Mouse (Mus musculus): ENCODE results near the gene Olfr623. TPM values are rescaled to one million over a fixed set of nuclear protein-coding genes. Genes with fewer than 3 reads are reported as not detected.

Gene Olfr623
- not detected in 2 replicates for polyA plus RNA-seq (2021; fragmentation: Nextera tagmentation)
- long read RNA-seq, experiment 1: 0 reads
- long read RNA-seq, experiment 2: 0 reads

GRCm38 (mm10) chr7:103663598-103663997 is at the start of gene Olfr623:
Gene Olfr623, minus strand, starts transcription at chr7:103663698.

GRCm38 (mm10) chr7:103682420-103682819 is 18.9 kb upstream of the Olfr623 start, which contains the start of gene Olfr625-ps1:
Gene Olfr625-ps1, plus strand, starts transcription at chr7:103682720.

GRCm38 (mm10) chr7:103671091-103671490 is 7.6 kb upstream of the Olfr623 start, which contains the start of gene Olfr624:
Gene Olfr624, minus strand, starts transcription at chr7:103671191.

GRCm38 (mm10) chr7:103642602-103643001 is 20.9 kb downstream of the Olfr623 start, which contains the start of gene Olfr622:
Gene Olfr622, minus strand, starts transcription at chr7:103642702.

GRCm38 (mm10) chr7:103612434-103612833 is 51.1 kb downstream of the Olfr623 start, which contains the start of gene Olfr620:
Gene Olfr620, minus strand, starts transcription at chr7:103612534.

Other genes starting within 250 kb of the Olfr623 start
- not detected in 2 replicates for gene Usp17lc, start 248.6 kb downstream of the Olfr623 start, polyA plus RNA-seq (2021; fragmentation: Nextera tagmentation)
- gene Olfr605, start 218.3 kb downstream of the Olfr623 start, polyA plus RNA-seq (2021; fragmentation: Nextera tagmentation): not detected in 2 replicates
- not detected in 2 replicates for gene Olfr606, start 214.7 kb downstream of the Olfr623 start, polyA plus RNA-seq (2021; fragmentation: Nextera tagmentation)
- not detected in 2 replicates for gene Olfr607, start 199.5 kb downstream of the Olfr623 start, polyA plus RNA-seq (2021; fragmentation: Nextera tagmentation)
- not detected in 2 replicates for gene Olfr608, start 193.8 kb downstream of the Olfr623 start, polyA plus RNA-seq (2021; fragmentation: Nextera tagmentation)
- gene Olfr609, start 165.6 kb downstream of the Olfr623 start, polyA plus RNA-seq (2021; fragmentation: Nextera tagmentation): not detected in 2 replicates
- not detected in 2 replicates for gene Olfr610, start 151.6 kb downstream of the Olfr623 start, polyA plus RNA-seq (2021; fragmentation: Nextera tagmentation)
- not detected in 2 replicates for gene Olfr611, start 142.9 kb downstream of the Olfr623 start, polyA plus RNA-seq (2021; fragmentation: Nextera tagmentation)
- gene Olfr612, start 121.0 kb downstream of the Olfr623 start, polyA plus RNA-seq (2021; fragmentation: Nextera tagmentation): not detected in 2 replicates
- gene Olfr613, start 115.6 kb downstream of the Olfr623 start, polyA plus RNA-seq (2021; fragmentation: Nextera tagmentation): not detected in 2 replicates
- gene Olfr615, start 107.6 kb downstream of the Olfr623 start, polyA plus RNA-seq (2021; fragmentation: Nextera tagmentation): not detected in 2 replicates
- not detected in 2 replicates for gene Olfr616, start 94.6 kb downstream of the Olfr623 start, polyA plus RNA-seq (2021; fragmentation: Nextera tagmentation)
- not detected in 2 replicates for gene Olfr617, start 90.6 kb downstream of the Olfr623 start, polyA plus RNA-seq (2021; fragmentation: Nextera tagmentation)
- not detected in 2 replicates for gene Olfr618, start 73.6 kb downstream of the Olfr623 start, polyA plus RNA-seq (2021; fragmentation: Nextera tagmentation)
- not detected in 2 replicates for gene Olfr619, start 63.1 kb downstream of the Olfr623 start, polyA plus RNA-seq (2021; fragmentation: Nextera tagmentation)
- not detected in 2 replicates for gene Olfr620, start 51.2 kb downstream of the Olfr623 start, polyA plus RNA-seq (2021; fragmentation: Nextera tagmentation)
- not detected in 2 replicates for gene Olfr622, start 21.0 kb downstream of the Olfr623 start, polyA plus RNA-seq (2021; fragmentation: Nextera tagmentation)
- gene Olfr624, start 7.5 kb upstream of the Olfr623 start, polyA plus RNA-seq (2021; fragmentation: Nextera tagmentation): 0.01 TPM in 1 of 2 replicates, not detected in the other
- not detected in 2 replicates for gene Olfr625-ps1, start 19.0 kb upstream of the Olfr623 start, polyA plus RNA-seq (2021; fragmentation: Nextera tagmentation)
- not detected in 2 replicates for gene Olfr243, start 51.0 kb upstream of the Olfr623 start, polyA plus RNA-seq (2021; fragmentation: Nextera tagmentation)
- gene Olfr628, start 66.7 kb upstream of the Olfr623 start, polyA plus RNA-seq (2021; fragmentation: Nextera tagmentation): not detected in 2 replicates
- not detected in 2 replicates for gene Olfr629, start 81.2 kb upstream of the Olfr623 start, polyA plus RNA-seq (2021; fragmentation: Nextera tagmentation)
- gene Olfr630, start 93.6 kb upstream of the Olfr623 start, polyA plus RNA-seq (2021; fragmentation: Nextera tagmentation): not detected in 2 replicates
- not detected in 2 replicates for gene Olfr69, start 107.9 kb upstream of the Olfr623 start, polyA plus RNA-seq (2021; fragmentation: Nextera tagmentation)
- gene Olfr68, start 116.0 kb upstream of the Olfr623 start, polyA plus RNA-seq (2021; fragmentation: Nextera tagmentation): not detected in 2 replicates
- not detected in 2 replicates for gene Olfr67, start 128.1 kb upstream of the Olfr623 start, polyA plus RNA-seq (2021; fragmentation: Nextera tagmentation)
- gene Hbb-bt, start 150.3 kb upstream of the Olfr623 start, polyA plus RNA-seq (2021; fragmentation: Nextera tagmentation): 3.2 and 6.0 TPM in 2 replicates
- gene Hbb-bs, start 164.4 kb upstream of the Olfr623 start, polyA plus RNA-seq (2021; fragmentation: Nextera tagmentation): 18.9 and 25.8 TPM in 2 replicates
- not detected in 2 replicates for gene Hbb-bh2, start 176.8 kb upstream of the Olfr623 start, polyA plus RNA-seq (2021; fragmentation: Nextera tagmentation)
- not detected in 2 replicates for gene Hbb-bh1, start 179.5 kb upstream of the Olfr623 start, polyA plus RNA-seq (2021; fragmentation: Nextera tagmentation)
- 0.20 TPM in 1 of 2 replicates, not detected in the other for gene Hbb-y, start 189.5 kb upstream of the Olfr623 start, polyA plus RNA-seq (2021; fragmentation: Nextera tagmentation)
- not detected in 2 replicates for gene Olfr66, start 222.6 kb upstream of the Olfr623 start, polyA plus RNA-seq (2021; fragmentation: Nextera tagmentation)
- gene Olfr64, start 230.8 kb upstream of the Olfr623 start, polyA plus RNA-seq (2021; fragmentation: Nextera tagmentation): not detected in 2 replicates
- not detected in 2 replicates for gene Olfr65, start 239.8 kb upstream of the Olfr623 start, polyA plus RNA-seq (2021; fragmentation: Nextera tagmentation)

All from left cerebral cortex, adult 6 months (tissue).